Mouse (Mus musculus): ENCODE results near the gene Mtrf1l. TPM values are rescaled to one million over a fixed set of nuclear protein-coding genes. Genes with fewer than 3 reads are reported as not detected.

Mtrf1l gene
- polyA plus RNA-seq (2015; fragmentation: Nextera tagmentation; extraction: Ambion mirVana): 4.9 and 6.3 TPM in 2 replicates

DNA sequence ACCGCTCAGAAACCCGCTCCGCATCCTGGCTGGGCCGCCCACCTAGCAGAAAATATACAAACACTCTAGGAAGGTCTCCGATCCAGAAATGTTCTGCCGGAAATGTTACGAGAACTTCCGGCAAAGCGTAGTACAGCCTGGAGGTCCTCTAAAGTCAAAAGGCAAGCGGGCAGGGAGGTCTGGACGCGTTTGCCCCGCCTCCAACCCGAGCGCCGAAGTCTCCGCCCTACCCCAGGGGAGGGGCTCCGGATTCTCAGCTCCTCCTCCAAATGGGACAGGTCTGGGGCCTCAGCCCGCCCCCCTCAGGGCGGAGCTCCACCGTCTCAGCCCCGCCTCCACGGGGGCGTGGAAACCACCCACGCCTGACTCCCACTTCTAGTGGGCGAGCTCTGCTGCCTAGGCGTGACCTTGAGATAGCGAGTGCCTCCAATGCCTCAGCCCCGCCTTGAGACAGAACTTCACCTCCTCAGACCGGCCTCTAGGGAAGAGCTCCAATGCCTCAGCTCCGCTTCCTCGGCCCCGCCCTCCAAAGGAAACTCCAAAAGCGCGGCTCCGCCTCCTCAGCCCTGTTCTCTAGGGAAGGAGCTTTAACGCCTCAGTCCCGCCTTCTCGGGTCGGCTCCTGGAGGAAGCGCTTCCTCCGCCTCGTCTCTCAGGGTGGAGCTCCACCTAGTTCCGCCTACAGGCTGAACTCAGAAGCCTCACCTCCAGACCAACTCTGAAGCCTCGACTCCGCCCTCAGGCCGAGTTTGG lies at the start of gene Mtrf1l:
TSS of gene Mtrf1l (minus strand) at position 171 of the 752 bp plus-strand sequence.
- Histone ChIP-seq H3K36me3 (ENCODE audit: control insufficient read depth, insufficient read depth) (peaks cover 12% of the 10 kb centered on the region), H3K9ac (ENCODE audit: low read depth, low read length) (peak within 1 kb of the TSS; percentile 97), H3K27me3 (ENCODE audit: control insufficient read depth, insufficient read depth, low read depth, low read length) (no peaks in the 10 kb centered on the region), H3K4me3 (ENCODE audit: low read depth, low read length) (peak within 1 kb of the TSS; percentile 97), H3K4me1 (ENCODE audit: control insufficient read depth, low read depth, low read length) (peaks cover 22% of the 10 kb centered on the region), H3K27ac (ENCODE audit: low read length) (peak within 1 kb of the TSS; percentile 94), H3K4me2 (ENCODE audit: low read depth, low read length) (peak within 1 kb of the TSS; percentile 78), H3K9me3 (replicated peaks; ENCODE audit: control insufficient read depth, low read length) (no peaks in the 10 kb centered on the region)
- under 1% methylated on average over 47 of the region's 47 CpGs for WGBS (ENCODE audit: insufficient replicate concordance)
- ATAC-seq (ENCODE audit: low read depth): peak; percentile 91

DNA sequence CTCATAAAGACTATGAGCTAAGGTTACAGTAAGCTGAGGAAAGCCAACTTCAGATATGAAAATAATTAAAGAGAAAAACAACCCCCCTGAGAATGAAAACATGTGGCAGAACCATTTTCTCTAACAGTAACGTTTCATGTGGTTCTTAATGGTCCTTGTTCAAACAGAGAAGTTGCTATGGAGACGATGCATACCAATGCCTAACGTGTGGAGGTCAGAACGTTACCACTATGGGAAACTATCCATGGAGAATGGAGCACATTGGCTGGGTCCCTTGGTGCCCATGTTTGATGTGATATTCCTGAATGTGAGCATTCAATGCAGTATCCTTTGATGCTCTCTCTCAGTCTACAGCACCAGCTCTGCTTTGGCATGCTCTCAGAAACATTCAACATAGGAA lies 47.4 kb upstream of the Mtrf1l start:
- H3K27me3 ChIP-seq (ENCODE audit: control insufficient read depth, insufficient read depth, low read depth, low read length): no peaks in the 10 kb centered on the region
- H3K4me2 ChIP-seq (ENCODE audit: low read depth, low read length): no peak overlapping the region
- H3K36me3 ChIP-seq (ENCODE audit: control insufficient read depth, insufficient read depth): no peaks in the 10 kb centered on the region
- no peak overlapping the region for H3K4me3 ChIP-seq (ENCODE audit: low read depth, low read length)
- ATAC-seq (ENCODE audit: low read depth): no peak
- 49% methylated on average over 4 of the region's 4 CpGs for WGBS (ENCODE audit: insufficient replicate concordance)
- no peak overlapping the region for H3K9ac ChIP-seq (ENCODE audit: low read depth, low read length)
- no peaks in the 10 kb centered on the region for H3K9me3 ChIP-seq (replicated peaks; ENCODE audit: control insufficient read depth, low read length)
- H3K27ac ChIP-seq (ENCODE audit: low read length): no peak overlapping the region
- no peaks in the 10 kb centered on the region for H3K4me1 ChIP-seq (ENCODE audit: control insufficient read depth, low read depth, low read length)

DNA sequence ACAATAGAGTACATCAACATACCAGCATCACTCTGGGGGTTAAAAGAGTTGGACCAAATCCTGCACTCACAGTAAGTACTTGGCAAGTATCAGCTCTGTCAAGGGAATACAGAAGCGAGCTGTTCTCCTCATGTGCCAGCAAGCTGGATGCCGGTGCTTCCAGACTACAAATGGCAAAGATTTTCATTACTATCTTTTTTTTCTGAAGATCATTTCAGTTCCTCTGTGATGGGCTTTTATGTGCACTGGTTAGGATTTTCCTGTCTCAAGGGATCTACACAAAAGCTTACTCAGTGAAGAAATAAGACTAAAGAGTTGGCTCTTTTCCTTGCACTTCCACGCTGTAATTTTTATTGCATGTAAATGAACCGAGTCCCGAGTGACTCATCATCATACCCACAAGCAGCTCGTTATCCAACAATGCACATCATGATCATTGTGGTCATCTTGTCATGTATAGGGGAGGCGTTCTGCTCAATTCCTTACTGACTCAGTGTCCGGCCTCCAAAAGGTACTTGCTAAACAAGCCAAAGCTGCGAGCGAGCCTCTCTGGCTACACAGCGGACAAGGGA lies 44.4 kb upstream of the Mtrf1l start:
- Histone ChIP-seq H3K4me3 (ENCODE audit: low read depth, low read length) (no peak overlapping the region), H3K27ac (ENCODE audit: low read length) (no peak overlapping the region), H3K36me3 (ENCODE audit: control insufficient read depth, insufficient read depth) (no peaks in the 10 kb centered on the region), H3K27me3 (ENCODE audit: control insufficient read depth, insufficient read depth, low read depth, low read length) (no peaks in the 10 kb centered on the region), H3K4me2 (ENCODE audit: low read depth, low read length) (no peak overlapping the region), H3K4me1 (ENCODE audit: control insufficient read depth, low read depth, low read length) (no peaks in the 10 kb centered on the region), H3K9ac (ENCODE audit: low read depth, low read length) (no peak overlapping the region), H3K9me3 (replicated peaks; ENCODE audit: control insufficient read depth, low read length) (no peaks in the 10 kb centered on the region)
- no peak for ATAC-seq (ENCODE audit: low read depth)
- 69% methylated on average over 11 of the region's 11 CpGs for WGBS (ENCODE audit: insufficient replicate concordance)

DNA sequence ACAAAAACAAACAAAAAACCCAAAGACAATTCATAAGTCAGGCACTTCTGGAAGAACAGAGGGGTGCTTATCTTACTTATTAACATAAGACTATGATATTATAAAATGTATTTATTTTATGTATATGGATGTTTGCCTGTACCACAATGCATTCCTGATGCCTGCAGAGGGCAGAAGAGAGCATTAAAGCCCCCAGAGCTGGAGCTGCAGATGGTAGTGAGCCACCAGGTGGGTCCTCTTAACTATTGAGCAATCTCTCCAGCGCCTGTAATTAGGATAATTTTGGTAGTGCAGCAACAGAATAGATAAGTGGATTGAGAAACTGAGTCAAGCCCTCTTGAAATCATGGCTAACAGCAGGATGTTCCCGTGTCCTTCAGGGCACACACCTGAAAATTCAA lies 42.3 kb upstream of the Mtrf1l start:
- Histone ChIP-seq H3K4me3 (ENCODE audit: low read depth, low read length) (no peak overlapping the region), H3K36me3 (ENCODE audit: control insufficient read depth, insufficient read depth) (no peaks in the 10 kb centered on the region)
- ATAC-seq (ENCODE audit: low read depth): no peak

DNA sequence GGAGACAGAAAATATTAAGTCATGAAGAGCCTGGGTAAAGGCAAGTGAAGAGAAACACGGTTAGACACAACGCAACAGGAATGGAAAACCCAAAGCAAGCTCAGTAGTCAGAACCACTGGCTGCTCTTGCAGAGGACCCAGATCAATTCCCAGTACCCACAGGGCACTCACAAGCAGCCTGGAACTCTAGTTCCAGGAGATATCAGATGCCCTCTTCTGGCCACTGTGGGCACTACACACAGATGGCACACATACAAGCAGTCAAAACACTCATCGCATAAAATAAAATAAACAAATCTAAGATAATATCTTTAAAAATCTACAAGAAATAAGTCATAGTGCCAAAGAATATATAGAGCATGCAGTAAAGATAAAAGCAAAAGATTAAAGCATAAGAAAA lies 39.0 kb upstream of the Mtrf1l start:
- no peaks in the 10 kb centered on the region for H3K9me3 ChIP-seq (replicated peaks; ENCODE audit: control insufficient read depth, low read length)
- H3K27me3 ChIP-seq (ENCODE audit: control insufficient read depth, insufficient read depth, low read depth, low read length): no peaks in the 10 kb centered on the region
- 81% methylated on average over 3 of the region's 3 CpGs for WGBS (ENCODE audit: insufficient replicate concordance)
- no peak overlapping the region for H3K27ac ChIP-seq (ENCODE audit: low read length)
- no peak for ATAC-seq (ENCODE audit: low read depth)
- no peak overlapping the region for H3K4me2 ChIP-seq (ENCODE audit: low read depth, low read length)
- H3K4me3 ChIP-seq (ENCODE audit: low read depth, low read length): no peak overlapping the region
- H3K36me3 ChIP-seq (ENCODE audit: control insufficient read depth, insufficient read depth): no peaks in the 10 kb centered on the region
- no peaks in the 10 kb centered on the region for H3K4me1 ChIP-seq (ENCODE audit: control insufficient read depth, low read depth, low read length)
- no peak overlapping the region for H3K9ac ChIP-seq (ENCODE audit: low read depth, low read length)

More for the DNA sequence above, 42.3 kb upstream of the Mtrf1l start:
- H3K9ac ChIP-seq (ENCODE audit: low read depth, low read length): no peak overlapping the region
- no peaks in the 10 kb centered on the region for H3K27me3 ChIP-seq (ENCODE audit: control insufficient read depth, insufficient read depth, low read depth, low read length)
- 40% methylated on average over 2 of the region's 2 CpGs for WGBS (ENCODE audit: insufficient replicate concordance)
- H3K9me3 ChIP-seq (replicated peaks; ENCODE audit: control insufficient read depth, low read length): no peaks in the 10 kb centered on the region
- no peaks in the 10 kb centered on the region for H3K4me1 ChIP-seq (ENCODE audit: control insufficient read depth, low read depth, low read length)
- H3K27ac ChIP-seq (ENCODE audit: low read length): no peak overlapping the region
- H3K4me2 ChIP-seq (ENCODE audit: low read depth, low read length): no peak overlapping the region

DNA sequence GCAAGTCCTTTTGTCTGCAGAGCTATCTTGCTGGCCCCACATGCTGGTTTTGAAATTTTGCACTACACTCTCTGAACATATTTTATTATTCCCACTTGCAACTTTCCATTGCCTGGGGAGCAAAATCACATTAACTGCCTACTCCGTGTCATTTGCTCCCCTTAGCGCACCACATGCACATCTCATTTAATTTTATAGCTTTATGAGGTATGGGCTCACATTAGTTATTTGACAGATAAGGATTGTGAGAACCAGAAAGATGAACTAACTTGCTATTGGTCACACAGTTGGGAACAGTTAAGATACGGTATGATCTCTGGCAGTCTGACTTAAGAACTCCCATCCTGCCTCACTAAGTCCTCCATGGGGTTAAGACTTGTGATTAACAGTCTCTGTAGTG lies 37.1 kb upstream of the Mtrf1l start:
- 76% methylated on average over 3 of the region's 3 CpGs for WGBS (ENCODE audit: insufficient replicate concordance)
- H3K9ac ChIP-seq (ENCODE audit: low read depth, low read length): no peak overlapping the region
- H3K27ac ChIP-seq (ENCODE audit: low read length): no peak overlapping the region
- no peaks in the 10 kb centered on the region for H3K9me3 ChIP-seq (replicated peaks; ENCODE audit: control insufficient read depth, low read length)
- no peaks in the 10 kb centered on the region for H3K4me1 ChIP-seq (ENCODE audit: control insufficient read depth, low read depth, low read length)
- H3K27me3 ChIP-seq (ENCODE audit: control insufficient read depth, insufficient read depth, low read depth, low read length): no peaks in the 10 kb centered on the region
- no peak overlapping the region for H3K4me3 ChIP-seq (ENCODE audit: low read depth, low read length)
- H3K36me3 ChIP-seq (ENCODE audit: control insufficient read depth, insufficient read depth): no peaks in the 10 kb centered on the region
- ATAC-seq (ENCODE audit: low read depth): no peak
- no peak overlapping the region for H3K4me2 ChIP-seq (ENCODE audit: low read depth, low read length)

DNA sequence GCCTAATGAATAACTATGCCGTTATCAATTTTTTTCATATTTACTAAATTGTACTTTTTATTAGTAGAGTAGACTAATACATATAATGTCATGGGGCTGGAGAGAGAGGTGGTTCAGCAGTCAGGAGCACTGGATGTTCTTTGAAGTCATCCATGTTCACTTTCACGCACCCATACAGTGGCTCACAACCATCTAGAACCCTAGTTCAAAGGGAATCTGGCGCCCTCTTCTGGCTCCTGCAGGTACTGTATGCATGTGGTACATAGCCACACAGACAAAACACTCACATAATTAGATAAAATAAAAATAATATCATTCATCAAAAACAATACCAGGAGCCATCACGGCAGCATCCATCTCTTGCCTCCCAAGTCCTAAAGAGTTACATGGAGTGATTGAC lies 36.0 kb upstream of the Mtrf1l start:
- Histone ChIP-seq H3K9me3 (replicated peaks; ENCODE audit: control insufficient read depth, low read length) (no peaks in the 10 kb centered on the region), H3K36me3 (ENCODE audit: control insufficient read depth, insufficient read depth) (no peaks in the 10 kb centered on the region), H3K27ac (ENCODE audit: low read length) (no peak overlapping the region), H3K4me3 (ENCODE audit: low read depth, low read length) (no peak overlapping the region), H3K4me2 (ENCODE audit: low read depth, low read length) (no peak overlapping the region), H3K4me1 (ENCODE audit: control insufficient read depth, low read depth, low read length) (no peaks in the 10 kb centered on the region), H3K27me3 (ENCODE audit: control insufficient read depth, insufficient read depth, low read depth, low read length) (no peaks in the 10 kb centered on the region), H3K9ac (ENCODE audit: low read depth, low read length) (no peak overlapping the region)
- ATAC-seq (ENCODE audit: low read depth): no peak
- WGBS (ENCODE audit: insufficient replicate concordance): 54% methylated on average over 4 of the region's 4 CpGs

DNA sequence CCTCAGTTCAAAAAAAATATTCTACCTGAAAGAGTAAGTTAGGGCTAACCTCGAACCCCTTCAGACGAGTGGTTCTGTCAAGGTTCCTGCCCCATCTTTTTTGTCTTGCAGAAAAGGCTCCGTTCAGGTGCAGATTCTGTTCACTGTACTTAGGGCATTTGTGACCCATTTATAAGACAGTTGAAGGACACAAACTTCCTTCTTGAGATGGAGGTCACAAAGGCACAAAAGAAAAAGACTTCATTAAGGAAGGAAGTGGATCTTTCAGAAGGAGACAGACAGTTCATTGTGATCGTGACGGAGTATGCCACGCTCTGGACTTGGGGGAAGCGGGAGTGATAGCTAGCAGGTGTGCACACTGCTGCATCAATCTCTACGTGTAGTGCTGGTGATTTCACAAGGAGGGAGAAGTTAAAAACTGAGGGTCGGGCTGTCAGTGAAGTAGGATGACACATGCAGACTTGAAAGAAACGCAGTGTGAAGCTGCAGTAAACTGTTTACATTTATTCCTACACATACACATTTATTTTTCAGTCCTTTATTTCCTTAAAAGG lies 34.4 kb upstream of the Mtrf1l start:
- no peak overlapping the region for H3K4me2 ChIP-seq (ENCODE audit: low read depth, low read length)
- H3K9ac ChIP-seq (ENCODE audit: low read depth, low read length): no peak overlapping the region
- ATAC-seq (ENCODE audit: low read depth): no peak
- no peak overlapping the region for H3K4me3 ChIP-seq (ENCODE audit: low read depth, low read length)
- H3K27ac ChIP-seq (ENCODE audit: low read length): no peak overlapping the region
- no peaks in the 10 kb centered on the region for H3K27me3 ChIP-seq (ENCODE audit: control insufficient read depth, insufficient read depth, low read depth, low read length)
- no peaks in the 10 kb centered on the region for H3K4me1 ChIP-seq (ENCODE audit: control insufficient read depth, low read depth, low read length)
- no peaks in the 10 kb centered on the region for H3K36me3 ChIP-seq (ENCODE audit: control insufficient read depth, insufficient read depth)
- 33% methylated on average over 10 of the region's 10 CpGs for whole genome bisulfite sequencing (ENCODE audit: insufficient replicate concordance)
- no peaks in the 10 kb centered on the region for H3K9me3 ChIP-seq (replicated peaks; ENCODE audit: control insufficient read depth, low read length)

DNA sequence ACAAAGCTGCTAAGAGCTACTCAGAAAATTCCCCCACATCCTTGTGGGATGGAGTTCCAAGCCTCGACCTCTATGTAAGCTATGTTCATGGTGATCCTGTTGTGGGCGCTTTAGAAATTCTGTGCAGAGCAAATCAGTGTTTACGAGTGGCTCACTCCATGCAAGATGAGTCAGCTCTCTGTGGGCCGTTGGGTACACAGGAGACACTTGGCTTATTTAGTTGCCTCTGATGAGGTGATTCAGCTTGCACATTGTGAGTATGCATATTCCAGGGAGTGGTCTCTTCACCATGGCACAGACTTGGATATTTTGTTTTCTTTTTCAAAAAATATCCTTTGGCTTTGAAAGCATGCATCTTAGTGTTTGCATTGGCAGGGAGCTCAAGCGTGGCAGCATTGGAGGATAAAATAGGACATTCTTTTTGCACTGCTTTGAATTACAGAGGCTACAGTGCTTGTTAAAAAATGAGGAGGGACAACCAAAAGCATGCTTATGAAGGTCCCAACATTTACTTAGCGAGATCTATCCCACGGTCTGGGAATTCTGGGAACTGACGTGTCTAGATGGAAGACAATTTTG lies 29.7 kb upstream of the Mtrf1l start:
- WGBS (ENCODE audit: insufficient replicate concordance): 63% methylated on average over 8 of the region's 8 CpGs
- no peak overlapping the region for H3K27ac ChIP-seq (ENCODE audit: low read length)

More for the DNA sequence above, 29.7 kb upstream of the Mtrf1l start:
- no peaks in the 10 kb centered on the region for H3K27me3 ChIP-seq (ENCODE audit: control insufficient read depth, insufficient read depth, low read depth, low read length)
- H3K4me2 ChIP-seq (ENCODE audit: low read depth, low read length): no peak overlapping the region
- no peak overlapping the region for H3K9ac ChIP-seq (ENCODE audit: low read depth, low read length)
- no peaks in the 10 kb centered on the region for H3K9me3 ChIP-seq (replicated peaks; ENCODE audit: control insufficient read depth, low read length)
- H3K36me3 ChIP-seq (ENCODE audit: control insufficient read depth, insufficient read depth): no peaks in the 10 kb centered on the region
- H3K4me3 ChIP-seq (ENCODE audit: low read depth, low read length): no peak overlapping the region
- H3K4me1 ChIP-seq (ENCODE audit: control insufficient read depth, low read depth, low read length): no peaks in the 10 kb centered on the region
- no peak for ATAC-seq (ENCODE audit: low read depth)

Measured in liver, embryonic 16.5 days (tissue).